Mouse (Mus musculus): Measurements from ENCODE around the gene Csrnp2. TPM values are rescaled to one million over a fixed set of nuclear protein-coding genes. Genes with fewer than 3 reads are reported as not detected.
A peak's percentile ranks its signal among the peaks of the same experiment; 100 is the strongest.

Csrnp2 gene
- polyA plus RNA-seq, 1 experiment = 24.4 TPM

DNA sequence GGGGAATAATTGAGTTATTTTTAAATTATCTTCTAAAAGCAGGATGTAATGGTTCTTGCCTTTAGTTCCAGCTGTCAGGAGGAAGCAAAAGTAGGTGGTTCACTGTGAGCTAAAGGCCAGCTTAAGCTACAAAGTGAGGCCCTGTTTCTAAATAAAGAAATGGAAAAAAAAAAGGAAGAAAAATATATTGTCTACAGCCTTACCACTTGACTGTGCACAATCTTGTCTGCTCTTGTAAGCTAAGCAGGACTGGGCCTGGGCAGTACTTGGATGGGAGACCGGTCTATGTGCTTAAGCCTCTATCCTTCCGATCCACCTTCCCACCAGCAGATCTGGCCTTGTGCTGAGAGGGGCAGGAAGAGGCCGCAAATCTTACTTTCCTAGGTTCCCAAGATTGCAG is 45.8 kb downstream of the Csrnp2 start:
- TF ChIP-seq POLR2A (IDR thresholded peaks at IDR 0.05; ENCODE audit: extremely low read depth, insufficient read depth, low read length) = no peak
- no peak for TF ChIP-seq CTCF (IDR thresholded peaks at IDR 0.05; ENCODE audit: extremely low read depth, insufficient read depth, low read length)
- Histone ChIP-seq H3K4me1 (ENCODE audit: control insufficient read depth, insufficient read depth, low read length) (no peaks in the 10 kb centered on the region), H3K4me3 (ENCODE audit: insufficient read depth, low read length) (no peak overlapping the region), H3K27ac (ENCODE audit: insufficient read depth, low read length) (no peak overlapping the region)

DNA sequence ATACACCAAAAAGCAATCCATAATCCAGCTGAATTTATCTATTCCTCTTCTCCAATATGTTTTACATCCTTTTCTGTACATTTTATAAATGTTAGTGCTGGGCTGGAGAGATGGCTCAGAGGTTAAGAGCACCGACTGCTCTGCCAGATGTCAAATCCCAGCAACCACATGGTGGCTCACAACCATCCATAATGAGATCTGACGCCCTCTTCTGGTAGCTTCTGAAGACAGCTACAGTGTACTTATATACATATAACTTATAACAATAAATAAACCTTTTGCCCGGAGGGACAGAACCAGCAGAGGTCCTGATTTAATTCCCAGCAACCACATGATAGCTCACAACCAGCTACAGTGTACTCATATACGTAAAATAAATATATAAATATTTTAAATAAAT is 46.7 kb downstream of the Csrnp2 start:
- no peak overlapping the region for H3K27ac ChIP-seq (ENCODE audit: insufficient read depth, low read length)
- H3K4me3 ChIP-seq (ENCODE audit: insufficient read depth, low read length) = no peak overlapping the region
- no peaks in the 10 kb centered on the region for H3K4me1 ChIP-seq (ENCODE audit: control insufficient read depth, insufficient read depth, low read length)
- TF ChIP-seq CTCF (IDR thresholded peaks at IDR 0.05; ENCODE audit: extremely low read depth, insufficient read depth, low read length) (no peak), POLR2A (IDR thresholded peaks at IDR 0.05; ENCODE audit: extremely low read depth, insufficient read depth, low read length) (no peak)

DNA sequence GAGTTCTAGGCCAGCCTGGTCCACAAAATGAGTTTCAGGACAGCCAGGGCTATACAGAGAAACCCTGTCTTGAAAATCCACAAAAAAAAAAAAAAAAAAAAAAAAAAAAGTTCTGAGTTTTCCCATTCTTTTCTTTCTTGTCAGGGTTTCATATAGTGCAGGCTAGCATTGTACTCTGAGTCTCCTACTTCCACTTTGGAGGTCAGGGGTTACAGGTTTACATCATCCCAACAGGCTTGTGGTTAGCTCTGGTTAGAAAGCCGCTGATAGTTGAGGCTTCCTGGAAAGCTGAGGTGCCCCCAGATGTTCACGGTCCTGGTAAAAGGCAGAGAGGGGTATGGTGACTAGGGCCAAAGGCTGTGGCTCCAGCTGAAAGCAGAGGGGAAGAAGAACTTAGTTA is 48.4 kb downstream of the Csrnp2 start:
- Histone ChIP-seq H3K4me3 (ENCODE audit: insufficient read depth, low read length) (no peak overlapping the region), H3K4me1 (ENCODE audit: control insufficient read depth, insufficient read depth, low read length) (0 out of 2 replicates have a peak, but pooled peaks cover 2% of the 10 kb centered on the region), H3K27ac (ENCODE audit: insufficient read depth, low read length) (no peak overlapping the region)
- no peak for TF ChIP-seq POLR2A (IDR thresholded peaks at IDR 0.05; ENCODE audit: extremely low read depth, insufficient read depth, low read length)
- TF ChIP-seq CTCF (IDR thresholded peaks at IDR 0.05; ENCODE audit: extremely low read depth, insufficient read depth, low read length) = no peak

DNA sequence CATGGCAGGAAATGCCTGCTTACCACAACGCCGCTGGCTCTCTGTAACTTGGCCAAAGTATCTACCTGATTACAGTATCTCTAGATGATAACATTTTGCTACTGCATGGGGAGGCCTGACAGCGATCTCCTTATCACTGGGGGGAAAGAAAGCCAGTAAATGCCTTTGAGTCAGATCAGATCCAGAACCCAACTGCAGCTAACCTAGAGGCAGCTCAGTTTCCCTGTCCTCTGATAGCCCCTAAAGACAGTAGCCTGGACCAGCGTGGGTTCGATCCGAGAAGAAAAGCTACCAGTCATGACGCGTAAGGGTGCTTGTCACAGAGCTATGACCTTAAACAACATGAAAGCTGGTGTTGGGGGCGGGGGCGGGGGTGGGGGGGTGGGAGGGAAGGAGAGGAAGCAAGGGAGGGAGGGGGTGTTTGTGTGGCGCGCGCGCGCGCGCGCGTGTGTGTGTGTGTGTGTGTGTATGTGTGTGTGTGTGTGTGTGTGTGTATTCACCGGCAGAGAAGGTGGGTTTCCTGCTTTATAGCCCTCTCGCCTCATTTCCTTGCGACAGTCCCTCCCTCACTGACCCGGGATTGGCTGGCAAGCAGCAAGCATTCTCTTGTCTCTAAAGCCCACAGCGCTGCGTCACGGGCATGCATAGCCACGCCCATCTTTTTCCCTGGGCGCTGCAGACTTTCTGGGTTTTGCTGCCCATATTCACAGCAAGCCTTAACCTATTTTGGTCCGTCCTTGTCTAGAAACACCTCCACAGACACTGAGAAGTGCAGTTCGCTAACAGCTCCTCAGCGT is 52.0 kb downstream of the Csrnp2 start:
- Histone ChIP-seq H3K27ac (ENCODE audit: insufficient read depth, low read length) (peak overlapping the region; percentile 69), H3K4me3 (ENCODE audit: insufficient read depth, low read length) (peak overlapping the region; percentile 42), H3K4me1 (ENCODE audit: control insufficient read depth, insufficient read depth, low read length) (0 out of 2 replicates have a peak, but pooled peaks cover 2% of the 10 kb centered on the region)
- TF ChIP-seq CTCF (IDR thresholded peaks at IDR 0.05; ENCODE audit: extremely low read depth, insufficient read depth, low read length) (no peak), POLR2A (IDR thresholded peaks at IDR 0.05; ENCODE audit: extremely low read depth, insufficient read depth, low read length) (peak; percentile 73)

DNA sequence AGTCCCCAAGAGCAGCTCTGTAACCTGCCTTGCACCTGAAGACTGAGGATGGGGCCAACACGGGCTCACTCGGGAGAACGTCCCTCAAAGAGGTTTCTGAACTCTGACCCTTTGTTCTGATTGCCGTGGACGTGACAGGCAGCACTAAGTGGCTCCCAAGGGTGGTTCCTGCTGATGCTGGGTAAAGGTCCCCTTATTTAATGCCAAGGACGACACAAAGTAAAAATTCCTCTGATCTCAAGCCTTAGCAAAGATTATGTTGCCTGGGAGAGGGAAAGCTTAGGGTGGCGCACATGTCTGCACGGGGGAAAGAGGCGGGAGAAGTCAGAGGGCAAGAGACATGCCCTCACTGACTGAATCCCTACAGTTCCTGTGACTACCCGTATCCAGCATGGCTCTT is 58.8 kb downstream of the Csrnp2 start:
- H3K4me1 ChIP-seq (ENCODE audit: control insufficient read depth, insufficient read depth, low read length) = no peaks in the 10 kb centered on the region
- H3K4me3 ChIP-seq (ENCODE audit: insufficient read depth, low read length) = no peak overlapping the region

DNA sequence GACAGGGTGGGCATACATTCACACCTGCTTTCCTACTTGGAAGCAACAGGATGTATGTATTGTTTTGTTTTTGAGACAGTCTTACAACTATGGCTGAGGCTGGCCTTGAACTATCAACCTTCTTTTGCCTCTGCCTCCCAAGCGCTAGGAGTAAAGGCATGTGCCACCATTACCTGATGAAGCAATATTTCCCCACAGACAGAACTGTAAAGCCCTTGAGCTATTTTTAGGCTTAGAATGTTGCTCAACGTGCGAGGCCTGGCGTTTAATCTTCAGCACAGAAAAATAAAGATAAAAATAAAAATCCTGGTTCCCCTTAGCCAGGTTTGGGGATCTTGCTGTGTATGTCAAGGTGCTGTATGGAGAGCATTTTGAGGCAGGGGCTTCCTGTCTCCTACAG is 59.2 kb downstream of the Csrnp2 start:
- no peak overlapping the region for H3K27ac ChIP-seq (ENCODE audit: insufficient read depth, low read length)
- TF ChIP-seq POLR2A (IDR thresholded peaks at IDR 0.05; ENCODE audit: extremely low read depth, insufficient read depth, low read length) (no peak), CTCF (IDR thresholded peaks at IDR 0.05; ENCODE audit: extremely low read depth, insufficient read depth, low read length) (no peak)
- no peaks in the 10 kb centered on the region for H3K4me1 ChIP-seq (ENCODE audit: control insufficient read depth, insufficient read depth, low read length)
- no peak overlapping the region for H3K4me3 ChIP-seq (ENCODE audit: insufficient read depth, low read length)

More for the DNA sequence above, 58.8 kb downstream of the Csrnp2 start:
- H3K27ac ChIP-seq (ENCODE audit: insufficient read depth, low read length) = no peak overlapping the region
- no peak for TF ChIP-seq CTCF (IDR thresholded peaks at IDR 0.05; ENCODE audit: extremely low read depth, insufficient read depth, low read length)
- no peak for TF ChIP-seq POLR2A (IDR thresholded peaks at IDR 0.05; ENCODE audit: extremely low read depth, insufficient read depth, low read length)

DNA sequence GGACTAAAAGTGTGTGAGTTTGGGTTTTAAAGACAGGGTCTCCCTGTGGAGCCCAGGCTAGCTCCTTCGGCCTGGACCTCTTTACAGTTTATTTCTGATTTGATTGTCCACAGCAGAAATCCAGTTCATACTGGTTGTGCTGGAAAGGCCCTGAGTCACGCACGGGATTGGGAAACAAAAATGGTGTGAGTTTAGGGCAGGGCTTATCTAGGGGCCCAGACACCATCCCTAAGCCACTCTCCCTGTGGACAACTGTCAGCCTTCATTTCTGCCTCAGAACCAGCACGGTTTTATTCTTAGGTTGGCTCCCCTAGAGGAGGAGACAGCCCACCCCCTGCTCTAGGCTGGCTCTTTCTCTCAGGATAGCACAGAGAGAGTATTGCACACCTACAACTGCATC is 62.1 kb downstream of the Csrnp2 start:
- TF ChIP-seq POLR2A (IDR thresholded peaks at IDR 0.05; ENCODE audit: extremely low read depth, insufficient read depth, low read length) (no peak), CTCF (IDR thresholded peaks at IDR 0.05; ENCODE audit: extremely low read depth, insufficient read depth, low read length) (no peak)
- no peak overlapping the region for H3K4me3 ChIP-seq (ENCODE audit: insufficient read depth, low read length)
- H3K4me1 ChIP-seq (ENCODE audit: control insufficient read depth, insufficient read depth, low read length) = no peaks in the 10 kb centered on the region
- H3K27ac ChIP-seq (ENCODE audit: insufficient read depth, low read length) = no peak overlapping the region

DNA sequence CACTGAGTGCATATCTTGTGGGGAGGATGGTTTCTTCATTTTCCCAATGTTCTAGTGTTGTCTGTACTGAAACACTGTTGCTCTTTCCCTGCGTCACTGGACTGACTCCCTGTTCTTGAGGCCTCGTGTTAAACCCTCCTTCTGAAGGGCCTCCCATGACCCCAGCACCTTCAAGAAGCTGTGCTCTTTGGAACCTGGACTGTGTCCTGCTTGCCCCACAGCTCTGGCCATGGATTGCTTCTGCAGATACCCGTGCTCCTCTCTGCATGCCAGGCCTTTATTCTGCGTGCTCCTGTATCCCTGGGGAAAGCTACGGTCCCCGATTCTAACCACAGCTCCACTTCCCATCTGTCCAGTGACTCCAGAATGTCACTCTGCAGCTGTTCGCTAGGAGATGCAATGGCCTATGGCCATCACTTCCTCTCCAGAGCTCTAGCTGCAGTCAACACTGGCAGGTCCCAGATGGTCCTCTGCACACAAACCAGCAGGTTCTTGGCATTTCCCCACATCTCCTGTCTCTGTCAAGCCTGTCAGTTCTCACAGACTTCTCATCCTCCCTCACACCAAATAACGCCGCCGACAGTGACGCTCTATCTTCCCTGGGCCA is 65.2 kb downstream of the Csrnp2 start:
- TF ChIP-seq CTCF (IDR thresholded peaks at IDR 0.05; ENCODE audit: extremely low read depth, insufficient read depth, low read length) = no peak
- TF ChIP-seq POLR2A (IDR thresholded peaks at IDR 0.05; ENCODE audit: extremely low read depth, insufficient read depth, low read length) = no peak
- Histone ChIP-seq H3K4me1 (ENCODE audit: control insufficient read depth, insufficient read depth, low read length) (no peaks in the 10 kb centered on the region), H3K27ac (ENCODE audit: insufficient read depth, low read length) (no peak overlapping the region), H3K4me3 (ENCODE audit: insufficient read depth, low read length) (no peak overlapping the region)

Other genes with a start within 250 kb of the Csrnp2 start
- gene Tmprss12, start 214.7 kb downstream of the Csrnp2 start, polyA plus RNA-seq (2012; rRNA removed) = not detected in 2 replicates
- 37.9 and 39.5 TPM in 2 replicates for gene Mettl7a1, start 191.3 kb downstream of the Csrnp2 start, polyA plus RNA-seq (2012; rRNA removed)
- gene Mettl7a3, start 160.6 kb downstream of the Csrnp2 start, polyA plus RNA-seq (2012; rRNA removed) = 0.38 and 0.75 TPM in 2 replicates
- not detected in 2 replicates for gene Methig1, start 142.3 kb downstream of the Csrnp2 start, polyA plus RNA-seq (2012; rRNA removed)
- not detected in 2 replicates for gene Mettl7a2, start 142.3 kb downstream of the Csrnp2 start, polyA plus RNA-seq (2012; rRNA removed)
- not detected in 2 replicates for gene Higd1c, start 130.9 kb downstream of the Csrnp2 start, polyA plus RNA-seq (2012; rRNA removed)
- gene Gm5475, start 73.3 kb downstream of the Csrnp2 start, polyA plus RNA-seq (2012; rRNA removed) = 0.04 TPM in 1 of 2 replicates, not detected in the other
- 47.8 and 51.6 TPM in 2 replicates for gene Slc11a2, start 70.4 kb downstream of the Csrnp2 start, polyA plus RNA-seq (2012; rRNA removed)
- 97.9 and 101 TPM in 2 replicates for gene Letmd1, start 26.5 kb downstream of the Csrnp2 start, polyA plus RNA-seq (2012; rRNA removed)
- 20.2 and 22.6 TPM in 2 replicates for gene Tfcp2, start 56.5 kb upstream of the Csrnp2 start, polyA plus RNA-seq (2012; rRNA removed)
- 120 and 132 TPM in 2 replicates for gene Pou6f1, start 104.5 kb upstream of the Csrnp2 start, polyA plus RNA-seq (2012; rRNA removed)
- 202 and 216 TPM in 2 replicates for gene Dazap2, start 119.9 kb upstream of the Csrnp2 start, polyA plus RNA-seq (2012; rRNA removed)
- gene Smagp, start 141.5 kb upstream of the Csrnp2 start, polyA plus RNA-seq (2012; rRNA removed) = 4.2 and 4.4 TPM in 2 replicates
- 7.4 and 7.6 TPM in 2 replicates for gene Bin2, start 174.1 kb upstream of the Csrnp2 start, polyA plus RNA-seq (2012; rRNA removed)
- gene Cela1, start 192.4 kb upstream of the Csrnp2 start, polyA plus RNA-seq (2012; rRNA removed) = 7.9 and 8.3 TPM in 2 replicates
- 6.5 and 8.2 TPM in 2 replicates for gene Galnt6, start 233.9 kb upstream of the Csrnp2 start, polyA plus RNA-seq (2012; rRNA removed)

All from cortical plate, adult 2 months (tissue).